Mouse (Mus musculus) stomach, postnatal 0 days (tissue): ENCODE measurements at regions not wholly inside any gene's neighbourhood (a gene's known extent, or its start where the extent isn't known, plus 50 kb on each side); places are given as distances from the start of the nearest gene placed in this dataset.

Source experiments
- CTCF ChIP-seq: IDR thresholded peaks from 2 replicates; pipeline ENCODE4 v1.5.1; 2016; ENCODE audit warnings: antibody characterized with exemption, low read depth, mild to moderate bottlenecking, moderate library complexity
- EP300 ChIP-seq: optimal IDR thresholded peaks from 2 replicates; pipeline ENCODE3; 2016; ENCODE audit warnings: antibody characterized with exemption

DNA sequence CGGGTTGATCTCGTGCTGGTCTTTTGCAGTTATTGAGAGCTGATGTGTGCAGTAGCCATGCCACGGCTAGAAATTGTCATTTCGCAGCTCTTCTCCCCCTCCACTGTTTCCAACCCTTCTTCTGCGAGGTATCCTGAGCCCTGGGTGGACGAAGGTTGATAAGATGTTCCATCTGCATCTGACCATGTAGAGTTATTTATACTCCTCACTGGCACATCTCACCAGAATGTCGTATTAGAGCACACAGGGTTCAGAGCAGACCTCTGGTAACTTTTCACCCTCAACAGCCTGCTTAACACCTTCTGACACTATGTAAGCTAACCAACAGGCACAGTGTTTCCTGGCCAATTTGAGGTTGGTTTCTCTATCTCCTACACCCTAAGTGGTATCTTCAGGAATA, 76.4 kb downstream of the Chst2 start:
- TF ChIP-seq CTCF (no peak), EP300 (no peak)
